Mouse (Mus musculus) frontal cortex, postnatal 25 days (tissue): ENCODE measurements around the gene Gm47289.

Experiments used
- DNase-seq, 2 experiments: peaks; one replicate each; pipeline ENCODE4 v3.0.0; 2022; ENCODE audit warnings: low spot score in 2 of 2

The Gm47289 gene

DNA sequence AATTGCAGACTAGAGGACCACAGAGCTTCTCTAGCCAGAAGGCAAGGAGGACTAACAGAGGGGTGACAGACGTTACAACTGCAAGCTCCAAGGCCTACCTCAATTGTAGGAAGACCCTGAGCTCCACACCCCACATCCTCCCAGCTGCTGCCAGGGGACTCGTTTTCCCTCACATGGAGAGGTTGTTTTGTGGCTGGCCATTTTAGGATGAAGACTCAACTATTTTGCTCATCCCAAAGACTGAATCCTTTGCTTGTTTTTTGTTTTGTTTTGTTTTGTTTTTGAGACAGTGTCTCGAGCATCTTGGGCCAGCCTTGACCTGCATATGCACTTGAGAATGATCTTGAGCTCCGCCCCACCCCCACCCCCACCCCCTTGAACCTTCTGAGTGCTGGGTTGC, at the start of gene Gm47289:
Gene Gm47289 (plus strand): TSS at position 301 of the 400 bp plus-strand sequence.
- DNase-seq, result no peak

DNA sequence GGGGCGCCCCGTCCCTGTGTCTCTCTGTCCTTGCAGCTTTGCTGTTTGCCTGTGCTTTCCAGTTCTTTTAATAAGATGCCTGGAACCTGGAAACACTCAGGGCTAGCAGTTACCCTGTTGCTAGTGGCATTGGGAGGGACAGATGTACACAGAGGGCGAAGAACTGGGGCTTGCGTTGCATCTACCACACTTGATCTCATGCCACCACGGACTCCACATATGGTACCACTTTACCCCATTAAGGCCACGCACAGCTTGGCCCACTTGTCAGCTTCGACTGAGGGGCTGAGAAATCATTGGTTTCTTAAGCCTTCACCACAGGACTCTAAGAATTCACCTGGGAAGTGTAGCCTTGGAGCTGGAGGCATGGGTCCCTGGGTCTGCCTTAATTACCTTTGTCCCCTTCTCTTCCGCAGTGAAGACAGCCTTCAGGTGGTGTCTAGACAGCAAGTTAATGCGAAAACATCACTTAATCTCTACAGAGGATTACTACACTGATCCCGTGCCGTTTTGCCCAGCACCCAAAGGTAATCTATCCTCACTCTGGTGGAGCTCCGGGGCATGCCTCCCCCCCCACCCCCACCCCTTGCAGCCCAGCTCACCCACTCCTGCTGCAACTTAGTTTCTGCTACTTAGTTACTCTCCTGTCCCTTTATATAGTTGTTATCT, 49.1 kb upstream of the Gm47289 start:
- no peak for DNase-seq

DNA sequence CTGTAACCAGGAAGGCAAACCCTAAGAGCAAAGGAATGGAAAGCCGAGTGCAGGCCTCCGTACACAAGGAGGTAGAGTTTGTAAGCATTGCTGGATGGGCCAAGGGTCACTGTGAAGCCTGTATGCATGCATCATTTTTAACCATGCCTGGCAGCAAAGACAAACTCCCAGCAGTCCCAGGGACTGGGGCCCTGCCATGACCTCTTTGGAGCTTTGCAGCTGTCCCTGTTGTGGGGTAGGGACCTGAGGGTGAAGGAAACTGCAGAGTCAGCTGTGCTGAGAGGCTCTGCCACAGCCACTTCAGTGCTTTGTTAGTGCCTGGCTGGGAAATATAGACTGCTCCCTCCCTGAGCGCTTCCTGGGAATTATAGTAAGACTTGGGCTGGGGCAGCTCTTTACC, 48.3 kb upstream of the Gm47289 start:
- no peak for DNase-seq

DNA sequence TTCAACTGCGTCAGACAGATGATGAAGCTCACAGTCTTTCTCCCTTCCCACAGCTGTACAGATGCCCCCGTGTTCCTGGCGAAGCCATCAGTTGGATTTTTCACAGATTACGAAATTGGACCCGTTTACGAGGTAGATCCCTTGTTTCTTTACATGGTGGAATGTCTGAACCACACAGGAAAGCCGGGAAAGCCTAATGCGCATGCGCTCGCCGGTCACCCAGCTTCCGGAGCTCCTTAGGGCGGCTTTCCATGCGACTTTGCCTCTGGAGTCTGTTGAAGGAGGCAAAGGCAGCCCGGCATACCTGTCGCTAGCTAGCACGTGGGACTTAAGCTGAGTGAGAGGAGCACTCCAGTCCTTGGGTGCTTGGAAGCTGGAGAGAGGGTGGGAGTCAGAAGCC, 44.0 kb upstream of the Gm47289 start:
- DNase-seq, result no peak

DNA sequence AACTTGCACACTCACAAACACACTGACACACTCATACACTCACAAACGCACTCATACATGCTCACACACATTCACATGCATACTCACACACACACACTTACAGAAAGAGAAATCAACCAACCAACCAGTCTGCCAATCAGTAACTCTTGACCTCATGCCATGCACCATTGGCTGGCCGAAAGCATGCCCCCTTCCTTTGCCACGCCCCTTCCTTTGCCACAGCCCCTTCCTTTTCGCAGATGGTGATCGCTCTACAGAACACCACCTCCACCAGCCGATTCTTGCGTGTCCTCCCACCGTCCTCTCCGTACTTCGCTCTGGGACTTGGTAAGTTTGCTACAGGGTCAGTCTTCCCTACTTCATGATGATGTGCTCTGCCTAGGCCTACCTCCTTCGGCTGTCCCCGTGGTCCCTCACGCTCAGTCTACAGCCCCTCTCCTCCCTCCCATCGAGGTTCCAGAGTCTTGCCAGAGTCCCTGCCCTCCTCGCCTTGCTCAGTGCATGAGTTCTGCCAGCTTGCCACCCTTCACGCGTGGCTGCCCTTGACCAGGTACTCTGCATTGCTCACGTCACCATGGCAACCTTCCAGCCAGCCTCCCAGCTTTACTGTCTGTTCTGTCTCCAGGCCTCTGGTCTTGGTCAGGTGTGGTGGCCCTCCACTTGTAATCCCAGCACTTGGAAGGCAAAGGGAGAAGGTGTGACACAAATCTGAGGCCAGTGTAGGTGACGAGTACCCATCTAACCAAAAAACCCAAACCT, 39.4 kb upstream of the Gm47289 start:
- DNase-seq, result no peak

DNA sequence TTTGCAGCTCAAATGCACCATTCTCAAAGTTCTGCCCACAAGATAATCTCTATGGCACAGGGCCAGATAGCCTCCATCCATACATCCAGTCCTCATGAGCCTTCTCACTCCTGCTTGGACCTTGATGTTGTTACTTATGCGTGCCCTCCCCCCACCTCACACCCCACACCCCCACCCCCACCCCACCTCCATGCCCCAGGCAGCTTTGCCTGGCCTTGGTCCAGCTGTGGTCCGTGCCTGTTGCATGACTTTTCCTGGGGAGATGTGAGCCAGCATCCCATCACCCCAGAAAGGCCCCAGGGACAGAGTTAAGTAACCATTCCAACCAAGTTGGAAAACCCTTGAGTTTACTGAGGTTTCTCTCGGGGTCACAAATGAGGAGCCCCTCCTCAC, 38.8 kb upstream of the Gm47289 start:
- no peak for DNase-seq

DNA sequence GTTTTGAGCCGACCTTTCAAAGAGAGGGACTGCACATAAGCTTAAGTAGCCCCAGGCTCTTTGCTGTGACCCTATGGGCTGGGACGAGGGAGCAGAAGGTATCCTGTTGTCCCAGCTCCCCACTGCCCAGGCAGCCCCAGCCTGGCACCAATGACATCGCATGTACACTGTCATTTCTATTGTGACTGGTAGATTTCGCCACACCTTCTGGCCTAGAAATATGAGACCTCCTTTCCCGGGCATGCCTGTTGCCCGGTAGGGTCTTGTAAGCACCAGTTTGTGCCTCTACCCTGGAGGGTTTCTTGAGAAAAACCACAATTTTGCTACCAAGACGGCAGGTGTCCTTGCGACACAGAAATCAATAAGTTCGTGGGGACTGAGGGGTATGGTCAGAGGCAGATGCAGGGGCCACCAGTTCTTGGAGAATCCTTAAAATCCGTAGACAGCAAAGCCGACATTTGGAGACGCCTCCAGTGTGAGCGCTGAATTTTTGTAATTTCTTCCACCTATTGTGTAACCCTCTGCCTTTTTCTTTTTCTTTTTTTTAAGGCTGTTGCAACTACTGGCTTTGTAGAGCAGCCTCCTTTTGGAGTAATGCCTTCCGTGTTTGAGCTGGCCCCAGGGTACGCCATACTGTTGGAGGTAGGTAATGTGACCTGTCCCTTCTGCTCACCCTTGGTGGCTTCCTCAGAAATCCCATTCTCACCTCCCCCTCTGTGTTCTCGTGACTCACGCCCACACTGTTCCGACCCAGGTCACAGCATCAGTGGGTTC, 36.2 kb upstream of the Gm47289 start:
- DNase-seq, result no peak

DNA sequence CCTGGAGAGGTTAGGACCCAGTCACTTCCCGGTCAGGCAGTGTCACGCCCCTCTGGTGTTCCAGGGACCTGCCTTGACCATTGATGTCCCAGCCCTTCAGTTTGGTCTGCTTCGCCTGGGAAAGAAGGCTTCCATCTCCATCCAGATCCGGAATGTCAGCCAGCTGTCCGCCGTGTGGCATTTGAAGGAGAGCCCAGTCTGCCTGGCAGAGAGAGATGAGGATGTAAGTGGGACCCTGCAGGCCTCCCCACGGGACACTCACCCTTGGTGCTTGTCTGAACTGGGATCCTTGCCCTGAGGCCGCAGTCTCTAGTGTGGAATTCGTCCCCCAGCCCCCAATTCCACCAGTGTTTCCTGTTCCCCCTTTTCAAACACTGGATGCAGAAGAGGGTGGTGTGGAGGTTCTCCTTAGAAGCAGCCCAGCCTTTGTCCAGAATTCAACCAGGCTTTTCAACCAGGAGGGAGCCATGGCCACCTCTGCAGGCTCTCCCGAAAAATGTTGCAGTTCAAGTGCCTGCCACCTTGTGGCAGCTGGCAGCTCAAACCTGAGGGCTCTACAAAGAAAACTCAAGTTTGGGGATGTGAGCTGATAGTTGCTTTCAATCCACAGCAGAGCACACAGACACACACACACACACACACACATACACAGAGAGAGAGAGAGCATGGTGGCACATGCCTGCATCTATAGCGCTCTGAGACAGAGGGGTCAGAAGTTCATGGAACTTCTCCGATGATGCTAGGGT, 30.4 kb upstream of the Gm47289 start:
- DNase-seq, result no peak

DNA sequence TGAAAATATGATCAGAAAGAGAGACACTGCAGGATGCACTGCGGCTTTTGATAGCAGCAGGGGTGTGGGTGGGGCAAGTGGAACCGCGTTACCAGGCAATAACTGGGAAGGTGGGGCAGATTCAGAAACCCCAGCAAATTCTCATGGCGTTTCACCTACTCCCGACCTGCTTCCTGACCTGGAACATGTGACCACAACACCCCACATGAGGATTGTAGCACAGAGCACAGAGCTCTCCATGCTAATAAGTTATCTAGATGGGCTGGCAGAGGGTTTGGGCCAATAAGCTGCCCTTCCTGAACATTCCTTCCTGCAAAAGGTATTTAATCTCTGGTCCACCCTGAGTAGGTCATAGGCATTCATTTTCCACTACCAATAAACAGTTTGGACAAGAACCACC, 28.3 kb upstream of the Gm47289 start:
- DNase-seq, result no peak

DNA sequence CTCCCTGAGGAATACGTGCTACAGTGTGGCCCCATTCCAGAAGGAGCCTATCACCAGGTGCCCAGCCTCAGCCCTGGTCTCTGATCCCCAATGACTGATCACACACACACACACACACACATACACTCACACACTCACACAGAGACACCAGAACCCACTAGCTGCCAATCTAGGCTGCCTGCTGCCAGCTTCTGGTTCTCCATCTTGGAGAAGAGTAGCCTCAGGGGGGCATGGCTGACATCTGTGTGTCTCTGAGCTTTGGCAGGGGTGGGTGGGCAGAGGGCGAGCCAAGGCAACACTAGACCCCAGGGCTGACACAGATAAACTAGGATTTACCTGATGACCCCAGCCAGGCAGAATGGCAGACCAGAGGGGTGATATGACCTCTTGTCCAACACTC, 20.1 kb upstream of the Gm47289 start:
- no peak for DNase-seq

DNA sequence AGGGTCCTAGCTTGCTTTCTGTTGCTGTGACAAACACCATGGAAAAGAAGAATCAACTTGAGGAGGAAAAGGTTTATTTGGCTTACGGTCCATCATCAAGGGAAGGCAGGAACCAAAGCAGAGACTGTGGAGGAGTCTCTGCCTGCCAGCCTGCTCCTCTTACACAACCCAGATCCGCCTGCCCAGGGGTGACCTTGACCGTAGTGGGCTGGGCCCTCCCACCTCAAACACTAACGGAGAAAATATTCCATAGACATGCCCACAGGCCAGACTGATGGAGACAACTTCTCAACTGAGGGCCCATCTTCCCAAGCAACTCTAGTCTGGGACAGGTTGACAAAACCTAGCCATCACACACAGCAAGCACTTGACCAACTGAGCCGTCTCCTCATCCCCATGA, 16.9 kb upstream of the Gm47289 start:
- DNase-seq, result no peak

DNA sequence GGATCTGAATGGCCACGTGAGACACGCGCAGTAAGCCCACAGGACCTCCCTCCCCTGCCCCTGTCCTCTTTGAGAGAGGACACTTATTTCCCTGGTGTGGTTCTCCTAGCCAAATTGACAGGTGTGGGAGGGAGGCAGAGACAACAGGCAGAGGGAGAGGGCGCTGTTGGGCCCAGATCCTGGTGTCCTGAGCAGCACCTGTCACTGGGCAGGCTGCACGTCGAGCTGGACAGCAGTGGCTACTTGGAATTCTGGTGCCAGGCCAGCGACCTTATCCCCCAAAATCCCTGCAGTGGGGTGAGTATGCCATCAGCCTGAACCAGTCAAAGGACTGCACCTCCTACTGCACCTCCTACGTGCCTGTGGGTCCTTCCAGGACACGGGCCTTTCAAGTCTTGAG, 15.6 kb upstream of the Gm47289 start:
- DNase-seq, result no peak

DNA sequence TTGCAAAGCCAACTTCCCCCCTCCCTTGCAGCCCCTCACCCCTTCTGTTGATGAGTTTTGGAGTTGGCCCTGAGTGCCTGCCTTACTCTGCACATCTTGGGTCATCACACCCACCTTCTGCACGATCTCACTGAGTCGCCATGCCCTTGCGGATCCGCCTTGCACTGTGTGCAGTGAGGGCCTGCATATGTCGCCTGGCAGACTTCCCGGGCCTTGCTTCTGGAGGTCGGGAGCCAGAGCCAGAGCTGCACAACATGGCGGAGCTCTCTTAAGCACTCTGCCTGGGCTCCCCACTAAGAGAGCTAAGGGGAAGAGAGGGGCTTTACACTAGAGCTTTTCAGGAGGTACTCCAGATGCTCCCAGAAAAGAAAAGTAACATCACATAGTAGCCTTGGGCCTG, 14.3 kb upstream of the Gm47289 start:
- no peak for DNase-seq

DNA sequence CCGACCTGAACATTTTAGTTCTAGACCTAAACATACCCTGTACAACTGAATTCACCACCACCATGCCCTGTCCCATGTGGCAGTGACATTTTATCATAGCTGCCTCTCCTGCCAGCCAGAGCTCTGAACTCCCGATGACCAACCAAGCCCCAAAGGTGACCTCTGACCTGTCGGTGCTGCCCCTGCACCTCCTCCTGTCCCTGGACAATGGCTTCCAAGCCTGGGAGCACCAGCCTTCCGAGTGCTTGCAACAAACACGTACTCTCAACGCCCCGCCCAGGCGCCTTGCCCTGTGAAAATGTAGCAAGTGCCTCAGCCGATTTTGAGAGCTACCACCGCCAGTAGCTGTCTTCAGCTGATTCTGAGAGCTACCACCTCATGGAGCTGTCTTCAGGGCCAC, 13.8 kb upstream of the Gm47289 start:
- DNase-seq, result no peak

DNA sequence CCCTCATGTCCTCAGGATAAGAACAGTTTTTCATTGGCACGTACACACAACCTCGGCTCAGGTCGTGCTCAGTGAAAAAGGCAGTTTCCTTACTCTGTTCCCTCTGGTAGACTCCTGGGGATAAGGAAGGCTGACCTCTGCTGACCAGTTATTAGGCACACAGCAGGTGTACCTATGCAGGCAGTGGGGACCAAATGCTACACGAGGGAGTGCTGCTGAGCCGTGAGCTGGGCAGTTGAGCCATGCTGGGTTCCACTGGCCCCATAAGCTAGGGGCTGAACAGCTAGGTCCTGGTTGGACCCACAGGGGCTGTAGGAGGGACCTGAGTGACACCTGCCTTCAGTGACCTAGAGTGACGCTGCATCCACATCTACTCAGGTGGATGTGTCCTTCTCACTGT, 13.3 kb upstream of the Gm47289 start:
- no peak for DNase-seq

DNA sequence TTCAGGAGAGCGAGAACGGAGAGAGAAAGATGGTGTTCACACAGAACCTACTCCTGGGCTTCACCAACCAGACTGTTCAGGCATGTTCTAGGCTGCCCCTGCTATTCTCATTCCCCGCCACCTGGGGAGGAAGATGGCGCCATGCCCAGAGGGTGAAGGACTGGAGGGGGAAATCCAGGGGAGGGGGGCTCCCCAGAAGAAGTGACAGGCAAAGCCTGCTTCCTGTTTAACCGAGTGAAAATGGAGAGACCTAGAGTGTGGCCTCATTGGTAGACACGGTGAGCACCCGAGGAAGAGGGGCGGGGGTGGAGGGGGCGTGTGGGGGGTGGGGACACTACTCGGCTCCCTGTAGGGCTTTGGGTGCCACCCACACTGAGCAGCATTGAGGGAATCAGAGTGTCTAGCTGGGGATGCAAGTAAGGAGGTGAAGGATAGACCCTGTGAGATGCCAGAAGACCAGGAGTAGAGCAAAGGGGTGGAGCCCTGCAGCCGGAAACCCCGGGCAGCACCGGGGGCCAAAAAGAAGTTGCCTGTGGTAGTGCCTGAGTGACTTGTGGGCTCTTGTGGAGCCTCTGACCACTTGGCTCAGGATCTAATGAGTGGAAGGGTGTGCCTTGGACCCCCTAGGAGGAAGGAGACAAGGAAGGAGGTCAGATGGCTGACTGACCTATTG, 12.7 kb upstream of the Gm47289 start:
- no peak for DNase-seq

DNA sequence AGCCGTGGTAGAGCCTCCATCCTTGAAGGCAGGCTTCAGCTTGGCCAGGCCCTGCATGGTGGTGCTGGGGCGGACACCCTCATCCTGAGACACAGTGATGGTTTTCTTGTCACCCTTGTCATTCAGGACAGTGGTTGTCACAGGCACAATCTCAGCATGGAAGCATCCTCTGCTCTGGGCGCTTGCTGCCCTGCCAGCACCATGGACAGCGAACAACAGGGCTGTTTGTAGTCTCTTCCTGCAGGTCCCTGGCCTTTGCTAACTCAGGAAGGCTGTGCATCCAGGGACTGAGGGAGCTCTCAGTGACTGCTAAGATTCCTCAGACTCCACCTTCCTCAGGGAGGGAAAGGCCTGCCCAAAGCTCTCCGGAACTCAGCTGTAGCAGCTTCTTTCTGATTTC, 9.4 kb upstream of the Gm47289 start:
- no peak for DNase-seq

DNA sequence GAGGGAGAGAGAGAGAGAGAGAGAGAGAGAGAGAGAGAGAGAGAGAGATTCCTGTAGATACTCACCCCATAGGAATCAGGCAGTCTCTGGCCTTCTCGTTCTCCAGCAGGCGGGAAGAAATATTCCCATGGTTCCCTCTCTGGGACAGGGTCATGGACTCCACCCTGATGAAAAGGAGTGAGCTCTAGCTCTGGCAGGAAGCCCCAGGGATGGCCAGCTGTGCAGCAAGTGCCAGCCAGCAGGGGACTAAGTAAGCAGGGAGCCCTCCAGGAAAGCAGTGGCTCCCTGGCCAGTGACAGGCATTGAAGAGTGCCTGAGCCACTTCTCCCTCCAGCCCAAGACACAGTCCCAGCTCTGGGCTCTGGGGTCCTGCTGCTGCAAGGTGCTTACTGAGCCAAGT, 7.2 kb upstream of the Gm47289 start:
- DNase-seq, result no peak

DNA sequence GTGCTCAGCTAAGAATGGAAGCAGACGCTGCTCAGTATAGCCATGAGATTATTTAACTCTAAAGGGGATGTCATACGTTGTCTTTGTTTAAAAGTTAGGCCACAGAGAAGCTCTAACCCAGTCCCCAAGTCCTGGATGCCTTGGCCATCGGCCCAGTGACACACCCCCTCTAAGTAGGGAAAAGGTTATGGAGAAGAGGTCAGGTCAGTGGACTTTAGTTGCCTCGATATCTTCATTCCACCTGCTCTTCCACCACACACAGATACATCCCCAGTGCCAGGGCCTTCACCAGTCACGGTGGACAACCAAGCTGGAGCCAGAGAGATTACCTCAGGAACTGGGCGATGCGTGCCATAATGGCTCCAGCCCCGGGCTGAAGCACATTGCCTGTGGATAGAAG, 3.5 kb upstream of the Gm47289 start:
- DNase-seq, result no peak

DNA sequence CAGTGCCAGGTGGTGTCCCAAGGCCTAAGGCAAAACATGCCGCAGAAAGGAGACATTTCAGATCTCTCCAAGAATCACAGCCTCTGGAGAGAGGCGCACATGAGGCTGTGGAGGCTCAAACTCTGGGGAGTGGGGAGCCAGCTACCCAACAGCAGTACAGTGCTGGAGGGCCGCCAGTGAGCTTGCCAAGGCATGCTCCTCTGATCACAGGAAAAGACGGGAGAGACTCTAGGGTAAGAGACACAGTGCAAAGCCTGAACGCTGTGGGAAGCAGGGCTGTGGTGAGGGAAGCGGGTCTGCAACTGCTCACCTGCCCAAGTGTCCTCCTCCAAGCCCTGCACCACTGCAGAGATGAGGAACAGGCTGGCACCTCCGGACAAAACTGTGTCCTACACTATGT, 3.1 kb upstream of the Gm47289 start:
- no peak for DNase-seq
